Mouse (Mus musculus): ENCODE results near the gene Hsf5. TPM values are rescaled to one million over a fixed set of nuclear protein-coding genes. Genes with fewer than 3 reads are reported as not detected.

The Hsf5 gene
- total RNA-seq, 2 experiments from 2014 or later = 0.10 to 0.17 TPM

GRCm38 (mm10) chr11:87589605-87590004, 27.4 kb upstream of the Hsf5 start:
- DNase-seq (ENCODE audit: low spot score in 2 of 2) = no peak

- peak in 1 of 2 experiments; percentile 41 for DNase-seq (ENCODE audit: low spot score in 2 of 2)
Measured at GRCm38 (mm10) chr11:87590841-87591525, 26.0 kb upstream of the Hsf5 start.

GRCm38 (mm10) chr11:87591526-87592353, 25.2 kb upstream of the Hsf5 start, which contains the start of gene Mtmr4:
Gene Mtmr4, plus strand, starts transcription at chr11:87592162.
- DNase-seq (ENCODE audit: low spot score in 2 of 2) = peak; percentile 95 to 99

GRCm38 (mm10) chr11:87592354-87592695, 24.6 kb upstream of the Hsf5 start:
- DNase-seq (ENCODE audit: low spot score in 2 of 2) = no peak

GRCm38 (mm10) chr11:87592713-87593598, 24.0 kb upstream of the Hsf5 start:
- DNase-seq (ENCODE audit: low spot score in 2 of 2) = no peak

GRCm38 (mm10) chr11:87595327-87595841, 21.6 kb upstream of the Hsf5 start:
- DNase-seq (ENCODE audit: low spot score in 2 of 2) = peak; percentile 60 to 82

- no peak for DNase-seq (ENCODE audit: low spot score in 2 of 2)
Measured at GRCm38 (mm10) chr11:87595976-87596375, 21.0 kb upstream of the Hsf5 start.

GRCm38 (mm10) chr11:87596492-87596891, 20.5 kb upstream of the Hsf5 start:
- DNase-seq (ENCODE audit: low spot score in 2 of 2) = no peak

GRCm38 (mm10) chr11:87597061-87597460, 19.9 kb upstream of the Hsf5 start:
- no peak for DNase-seq (ENCODE audit: low spot score in 2 of 2)

- DNase-seq (ENCODE audit: low spot score in 2 of 2) = no peak
Measured at GRCm38 (mm10) chr11:87599395-87600089, 17.4 kb upstream of the Hsf5 start.

- no peak for DNase-seq (ENCODE audit: low spot score in 2 of 2)
Measured at GRCm38 (mm10) chr11:87600322-87600853, 16.6 kb upstream of the Hsf5 start.

- DNase-seq (ENCODE audit: low spot score in 2 of 2) = no peak
Measured at GRCm38 (mm10) chr11:87602234-87602633, 14.7 kb upstream of the Hsf5 start.

- DNase-seq (ENCODE audit: low spot score in 2 of 2) = no peak
Measured at GRCm38 (mm10) chr11:87603571-87603970, 13.4 kb upstream of the Hsf5 start.

- no peak for DNase-seq (ENCODE audit: low spot score in 2 of 2)
Measured at GRCm38 (mm10) chr11:87609264-87609663, 7.7 kb upstream of the Hsf5 start.

GRCm38 (mm10) chr11:87611547-87611946, 5.4 kb upstream of the Hsf5 start:
- DNase-seq (ENCODE audit: low spot score in 2 of 2) = no peak

GRCm38 (mm10) chr11:87613972-87614371, 3.0 kb upstream of the Hsf5 start:
- no peak for DNase-seq (ENCODE audit: low spot score in 2 of 2)

GRCm38 (mm10) chr11:87615551-87615950, 1.4 kb upstream of the Hsf5 start:
- no peak for DNase-seq (ENCODE audit: low spot score in 2 of 2)

GRCm38 (mm10) chr11:87615952-87616351, 1.0 kb upstream of the Hsf5 start:
- no peak for DNase-seq (ENCODE audit: low spot score in 2 of 2)

GRCm38 (mm10) chr11:87617606-87618005, 642 bp downstream of the Hsf5 start:
- no peak for DNase-seq (ENCODE audit: low spot score in 2 of 2)

- no peak for DNase-seq (ENCODE audit: low spot score in 2 of 2)
Measured at GRCm38 (mm10) chr11:87623160-87623559, 6.2 kb downstream of the Hsf5 start.

All from gastrocnemius, postnatal 4 days (tissue).